Mouse (Mus musculus) kidney, embryonic 14.5 days (tissue): ENCODE data around the gene Spa17. TPM values are rescaled to one million over a fixed set of nuclear protein-coding genes. Genes with fewer than 3 reads are reported as not detected.

Source experiments
- ATAC-seq: fragments of 200-750 bp; cut with Nextera tagmentation; 2 replicates; pipeline ENCODE4 v1.8.0; 2017; ENCODE audit warnings: moderate number of reproducible peaks, mild to moderate bottlenecking, moderate TSS enrichment, moderate library complexity; ENCODE audit not compliant: low FRiP score, low TSS enrichment
- H3K27ac ChIP-seq: fragments of 300-500 bp; sonication (generic); 2 replicates; pipeline ENCODE4 v1.5.1; 2014; ENCODE audit warnings: low read depth, mild to moderate bottlenecking, low read length, moderate library complexity, mixed read lengths
- H3K27me3 ChIP-seq: fragments of 300-500 bp; sonication (generic); 2 replicates; pipeline ENCODE4 v1.6.1; 2014; ENCODE audit warnings: mild to moderate bottlenecking, low read length; ENCODE audit not compliant: control insufficient read depth, insufficient read depth
- H3K36me3 ChIP-seq: fragments of 300-500 bp; sonication (generic); 2 replicates; pipeline ENCODE4 v1.6.1; 2014; ENCODE audit warnings: low read length, mixed read lengths; ENCODE audit not compliant: control insufficient read depth, insufficient read depth
- H3K4me1 ChIP-seq: fragments of 300-500 bp; sonication (generic); 2 replicates; pipeline ENCODE4 v1.6.1; 2014; ENCODE audit warnings: low read length, mixed read lengths; ENCODE audit not compliant: control insufficient read depth, insufficient read depth
- H3K4me2 ChIP-seq: fragments of 300-500 bp; sonication (generic); replicated peaks from 2 replicates; pipeline ENCODE4 v1.6.1; 2014; ENCODE audit warnings: low read depth, mild to moderate bottlenecking, low read length
- H3K4me3 ChIP-seq: fragments of 300-500 bp; sonication (generic); 2 replicates; pipeline ENCODE4 v1.5.1; 2014; ENCODE audit warnings: mild to moderate bottlenecking, low read length
- H3K9ac ChIP-seq: fragments of 300-500 bp; sonication (generic); 2 replicates; pipeline ENCODE4 v1.6.1; 2014; ENCODE audit warnings: low read depth, mild to moderate bottlenecking, low read length, moderate library complexity
- H3K9me3 ChIP-seq: fragments of 300-500 bp; sonication (generic); 2 replicates; pipeline ENCODE4 v1.6.1; 2016; ENCODE audit warnings: low read length; ENCODE audit not compliant: control insufficient read depth
- WGBS: fragments of 180-500 bp; shearing (Covaris S2); extraction: QIAGEN DNeasy Blood & Tissue Kit; methylation state at CpG from one replicate; pipeline ENCODE4 v1.1.7; 2014; 5-methylcytosine and 5-hydroxymethylcytosine counted together
- polyA plus RNA-seq: library from polyadenylated mRNA; unstranded; fragments of >200 nt; fragmentation: Nextera tagmentation; extraction: Ambion mirVana; gene quantifications from 2 replicates; pipeline ENCODE4 v1.2.1, GENCODE M21; 2014

Gene Spa17
- polyA plus RNA-seq, 1 experiment from 2014 or later = 6.7 TPM

- 65% methylated on average over 4 of the region's 4 CpGs for WGBS
- no peak overlapping the region for H3K9ac ChIP-seq
- no peaks in the 10 kb centered on the region for H3K36me3 ChIP-seq
- no peak for ATAC-seq
- H3K4me1 ChIP-seq = peaks cover 6% of the 10 kb centered on the region; the same call in 1 of the 2 replicates
- H3K9me3 ChIP-seq = no peaks in the 10 kb centered on the region
- H3K27ac ChIP-seq = no peak overlapping the region
- H3K27me3 ChIP-seq = no peaks in the 10 kb centered on the region
- no peak overlapping the region for H3K4me3 ChIP-seq
- no peak overlapping the region for H3K4me2 ChIP-seq
Measured at GRCm38 (mm10) chr9:37609558-37609957, 4.0 kb downstream of the Spa17 start.

- no peaks in the 10 kb centered on the region for H3K36me3 ChIP-seq
- H3K9ac ChIP-seq = no peak overlapping the region
- 93% methylated on average over 3 of the region's 3 CpGs for WGBS
- H3K4me1 ChIP-seq = no peaks in the 10 kb centered on the region
- no peak overlapping the region for H3K4me2 ChIP-seq
- H3K27me3 ChIP-seq = no peaks in the 10 kb centered on the region
- no peak overlapping the region for H3K27ac ChIP-seq
- ATAC-seq = no peak
- H3K4me3 ChIP-seq = no peak overlapping the region
- no peaks in the 10 kb centered on the region for H3K9me3 ChIP-seq
Measured at GRCm38 (mm10) chr9:37605089-37605488, 8.4 kb downstream of the Spa17 start.

- Histone ChIP-seq H3K9me3 (no peaks in the 10 kb centered on the region), H3K27me3 (no peaks in the 10 kb centered on the region), H3K27ac (no peak overlapping the region), H3K4me1 (no peaks in the 10 kb centered on the region), H3K4me2 (no peak overlapping the region), H3K9ac (no peak overlapping the region), H3K36me3 (no peaks in the 10 kb centered on the region), H3K4me3 (no peak overlapping the region)
- ATAC-seq = no peak; the same call in 1 of the 2 replicates
- WGBS = 88% methylated on average over 2 of the region's 2 CpGs
Measured at GRCm38 (mm10) chr9:37600538-37601205, 12.8 kb downstream of the Spa17 start.

GRCm38 (mm10) chr9:37598637-37599036, 14.9 kb downstream of the Spa17 start:
- WGBS = 81% methylated on average over 2 of the region's 2 CpGs
- Histone ChIP-seq H3K4me3 (no peak overlapping the region), H3K9me3 (no peaks in the 10 kb centered on the region), H3K4me2 (no peak overlapping the region), H3K9ac (no peak overlapping the region), H3K4me1 (no peaks in the 10 kb centered on the region), H3K36me3 (no peaks in the 10 kb centered on the region), H3K27ac (no peak overlapping the region), H3K27me3 (no peaks in the 10 kb centered on the region)
- no peak for ATAC-seq

- Histone ChIP-seq H3K27me3 (no peaks in the 10 kb centered on the region), H3K4me1 (no peaks in the 10 kb centered on the region), H3K4me3 (no peak overlapping the region), H3K9me3 (no peaks in the 10 kb centered on the region), H3K9ac (no peak overlapping the region), H3K27ac (no peak overlapping the region), H3K4me2 (no peak overlapping the region), H3K36me3 (no peaks in the 10 kb centered on the region)
- 88% methylated on average over 1 of the region's 1 CpGs for WGBS
- ATAC-seq = no peak
Measured at GRCm38 (mm10) chr9:37595570-37595969, 18.0 kb downstream of the Spa17 start.

- ATAC-seq = no peak
- WGBS = 89% methylated on average over 3 of the region's 3 CpGs
Measured at GRCm38 (mm10) chr9:37593690-37594089, 19.8 kb downstream of the Spa17 start.

GRCm38 (mm10) chr9:37592633-37593032, 20.9 kb downstream of the Spa17 start:
- Histone ChIP-seq H3K27ac (no peak overlapping the region), H3K4me3 (no peak overlapping the region)
- 66% methylated on average over 6 of the region's 6 CpGs for whole genome bisulfite sequencing

More at GRCm38 (mm10) chr9:37593690-37594089, 19.8 kb downstream of the Spa17 start:
- Histone ChIP-seq H3K27ac (no peak overlapping the region), H3K4me3 (no peak overlapping the region), H3K9ac (no peak overlapping the region), H3K4me2 (no peak overlapping the region), H3K27me3 (no peaks in the 10 kb centered on the region), H3K4me1 (no peaks in the 10 kb centered on the region), H3K36me3 (no peaks in the 10 kb centered on the region), H3K9me3 (no peaks in the 10 kb centered on the region)

GRCm38 (mm10) chr9:37592025-37592424, 21.5 kb downstream of the Spa17 start:
- H3K4me3 ChIP-seq = no peak overlapping the region
- H3K27me3 ChIP-seq = no peaks in the 10 kb centered on the region
- no peak overlapping the region for H3K4me2 ChIP-seq
- 82% methylated on average over 2 of the region's 2 CpGs for WGBS
- H3K9me3 ChIP-seq = no peaks in the 10 kb centered on the region
- no peaks in the 10 kb centered on the region for H3K36me3 ChIP-seq
- no peaks in the 10 kb centered on the region for H3K4me1 ChIP-seq
- no peak for ATAC-seq
- H3K9ac ChIP-seq = no peak overlapping the region
- H3K27ac ChIP-seq = no peak overlapping the region

More at GRCm38 (mm10) chr9:37592633-37593032, 20.9 kb downstream of the Spa17 start:
- Histone ChIP-seq H3K9me3 (no peaks in the 10 kb centered on the region), H3K36me3 (no peaks in the 10 kb centered on the region), H3K27me3 (no peaks in the 10 kb centered on the region), H3K9ac (no peak overlapping the region), H3K4me2 (no peak overlapping the region), H3K4me1 (no peaks in the 10 kb centered on the region)
- ATAC-seq = no peak

GRCm38 (mm10) chr9:37590381-37590780, 23.1 kb downstream of the Spa17 start:
- ATAC-seq = no peak
- no peak overlapping the region for H3K4me3 ChIP-seq
- no peaks in the 10 kb centered on the region for H3K36me3 ChIP-seq
- no peaks in the 10 kb centered on the region for H3K9me3 ChIP-seq
- H3K27me3 ChIP-seq = no peaks in the 10 kb centered on the region
- H3K27ac ChIP-seq = no peak overlapping the region
- H3K9ac ChIP-seq = no peak overlapping the region
- no peak overlapping the region for H3K4me2 ChIP-seq
- WGBS = 83% methylated on average over 4 of the region's 4 CpGs
- no peaks in the 10 kb centered on the region for H3K4me1 ChIP-seq
